Mouse (Mus musculus) retina, postnatal 7 days (tissue): ENCODE data around the gene C2cd4d.
A peak's percentile ranks its signal among the peaks of the same experiment; 100 is the strongest.

Source experiments
- DNase-seq: peaks from one replicate; pipeline ENCODE4 v3.0.0-alpha.2; 2012; ENCODE audit warnings: low read depth, low spot score

Gene C2cd4d

GRCm38 (mm10) chr3:94362138-94362537, at the start of gene C2cd4d:
Gene C2cd4d, plus strand, starts transcription at chr3:94362438.
- no peak for DNase-seq

- DNase-seq, result peak; percentile 28
Observed at GRCm38 (mm10) chr3:94328681-94329080, 33.6 kb upstream of the C2cd4d start.

DNA sequence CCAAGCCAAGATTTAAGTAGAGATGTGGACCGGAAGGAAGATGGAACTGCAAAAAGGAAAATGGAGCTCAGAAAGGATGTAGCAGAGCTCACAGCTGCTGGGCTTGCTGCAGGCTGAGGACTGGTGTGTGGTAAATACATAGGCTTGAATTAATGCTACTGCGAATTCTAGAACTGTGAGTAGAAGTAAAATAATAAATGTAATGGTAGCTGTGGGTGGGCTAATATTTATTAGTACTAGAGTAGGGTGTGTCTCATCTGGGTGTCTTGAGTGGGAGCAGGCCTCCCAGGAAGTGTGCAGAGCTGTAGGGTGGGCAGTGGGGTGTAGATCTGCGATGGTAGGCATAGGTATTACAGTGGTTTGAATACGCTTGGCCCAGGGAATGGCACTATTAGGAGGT, 27.8 kb upstream of the C2cd4d start:
- DNase-seq, result no peak

DNA sequence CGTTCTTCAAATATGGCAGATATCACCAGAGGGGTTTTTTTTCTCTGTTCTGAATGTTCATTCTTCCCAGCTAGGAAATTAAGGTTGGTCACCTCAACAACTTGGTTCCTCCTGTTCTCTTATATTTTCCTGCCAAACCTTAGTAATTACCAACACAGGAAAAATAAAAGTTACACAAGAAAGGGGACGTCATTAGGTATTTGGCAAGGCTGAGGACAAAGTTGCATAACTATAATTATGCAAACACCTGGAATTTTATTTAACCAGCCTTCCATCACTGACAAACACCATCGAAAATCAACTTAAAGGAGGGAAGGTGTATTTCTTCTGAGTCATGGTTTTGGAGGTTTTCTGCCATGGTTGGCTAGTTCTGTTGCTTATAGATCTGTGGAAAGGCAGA, 23.7 kb upstream of the C2cd4d start:
- no peak for DNase-seq

- no peak for DNase-seq
Observed at GRCm38 (mm10) chr3:94341959-94342422, 20.2 kb upstream of the C2cd4d start, which contains the start of gene Them5. Gene Them5, plus strand, starts transcription at chr3:94342099.

GRCm38 (mm10) chr3:94342552-94342951, 19.7 kb upstream of the C2cd4d start:
- DNase-seq, result peak; percentile 31

GRCm38 (mm10) chr3:94344182-94344581, 18.1 kb upstream of the C2cd4d start:
- DNase-seq, result no peak

- no peak for DNase-seq
Observed at GRCm38 (mm10) chr3:94344897-94345296, 17.3 kb upstream of the C2cd4d start.

- DNase-seq, result no peak
Observed at GRCm38 (mm10) chr3:94348146-94348545, 14.1 kb upstream of the C2cd4d start.

DNA sequence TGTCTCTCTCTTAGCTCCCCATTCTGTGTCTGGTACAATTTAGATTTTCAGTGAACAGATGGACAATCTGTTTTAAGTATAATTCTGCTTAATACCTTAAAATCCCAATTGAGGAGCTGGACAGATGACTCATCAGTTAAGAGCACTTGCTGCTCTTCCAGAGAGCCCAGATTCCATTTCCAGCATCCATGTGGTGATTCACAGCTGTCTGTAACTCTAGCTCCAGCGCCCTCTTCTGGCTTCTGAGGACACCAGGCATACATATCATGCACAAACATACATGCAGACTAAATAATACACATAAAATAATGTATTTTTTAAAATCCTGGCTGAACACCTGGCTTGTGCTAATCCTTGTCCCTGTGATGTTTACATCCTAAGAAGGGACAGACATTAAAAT, 1.4 kb upstream of the C2cd4d start:
- DNase-seq, result peak; percentile 66

DNA sequence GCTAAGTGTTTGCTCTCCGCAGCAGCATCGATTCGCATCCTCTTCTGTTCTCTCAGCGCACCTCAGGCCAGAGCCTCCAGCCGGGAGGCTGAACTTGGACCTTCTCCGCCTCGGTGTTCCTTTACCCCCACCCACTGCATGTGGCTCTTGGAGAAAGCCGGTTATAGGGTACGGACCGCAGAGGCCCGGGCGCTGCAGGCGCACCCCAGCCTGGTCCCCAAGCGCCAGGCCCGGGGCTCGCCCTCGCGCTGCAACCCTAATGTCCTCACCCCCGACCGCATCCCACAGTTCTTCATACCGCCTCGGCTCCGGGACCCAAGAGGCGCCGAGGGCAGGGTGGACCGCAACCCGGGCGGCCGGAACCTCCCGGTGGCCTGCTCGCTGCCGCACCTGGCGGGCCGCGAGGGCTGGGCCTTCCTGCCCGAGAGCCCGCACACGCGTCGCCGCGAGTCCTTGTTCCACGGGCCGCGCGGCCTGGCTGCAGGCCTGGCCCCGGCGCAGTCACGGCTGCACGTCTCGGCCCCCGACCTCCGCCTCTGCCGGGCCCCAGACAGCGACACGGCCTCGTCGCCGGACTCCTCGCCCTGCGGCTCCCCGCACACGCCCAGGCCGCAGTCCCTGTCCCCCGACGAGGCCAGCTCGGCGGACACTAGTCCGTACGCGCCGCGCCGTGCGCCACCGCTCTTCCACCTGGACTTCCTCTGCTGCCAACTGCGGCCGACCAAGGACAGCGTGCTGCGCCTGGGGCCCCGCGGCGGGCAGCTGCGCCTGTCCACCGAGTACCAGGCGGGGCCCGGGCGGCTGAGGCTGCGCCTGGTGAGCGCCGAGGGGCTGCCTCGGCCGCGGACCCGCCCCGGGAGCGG, 1.3 kb downstream of the C2cd4d start:
- DNase-seq, result peak; percentile 43

DNA sequence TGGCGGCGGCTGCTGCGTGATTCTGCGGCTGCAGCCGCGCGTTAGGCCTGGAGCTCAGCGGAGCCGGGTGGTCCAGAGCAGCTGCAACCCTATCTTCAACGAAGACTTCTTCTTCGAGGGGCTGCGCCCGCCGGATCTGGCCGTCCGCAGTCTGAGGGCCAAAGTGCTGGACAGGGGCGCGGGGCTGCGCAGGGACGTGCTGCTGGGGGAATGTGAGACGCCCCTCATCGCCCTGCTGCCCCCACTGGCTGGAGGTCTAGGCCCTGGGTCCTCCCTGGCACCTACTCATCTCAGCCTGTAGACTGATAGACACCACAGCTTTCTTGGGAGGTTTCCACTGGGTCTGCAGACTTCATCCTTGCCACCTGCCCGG, 1.9 kb downstream of the C2cd4d start:
- DNase-seq, result no peak

- peak; percentile 85 for DNase-seq
Observed at GRCm38 (mm10) chr3:94366761-94367160, 4.5 kb downstream of the C2cd4d start.

DNA sequence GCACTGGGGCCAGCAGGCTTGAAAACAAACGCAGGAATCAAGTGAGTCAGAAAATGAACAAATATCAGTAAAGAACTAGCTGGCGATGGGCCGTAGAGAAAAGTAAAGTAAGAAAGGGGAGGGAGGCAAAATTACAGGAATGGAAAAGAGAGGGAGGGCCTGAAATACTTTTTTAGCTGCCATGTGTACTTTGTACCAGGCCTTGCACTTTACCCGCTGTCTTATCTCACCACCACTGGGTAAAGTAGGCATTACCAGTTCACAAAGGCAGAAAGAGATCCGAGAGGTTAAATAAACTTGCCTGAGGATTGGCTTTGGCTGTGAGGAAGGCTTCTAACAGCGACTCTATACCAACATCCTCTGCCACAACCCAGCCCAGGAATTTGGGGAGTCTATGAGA, 5.3 kb downstream of the C2cd4d start:
- DNase-seq, result no peak

- DNase-seq, result no peak
Observed at GRCm38 (mm10) chr3:94368631-94369030, 6.4 kb downstream of the C2cd4d start.

- DNase-seq, result no peak
Observed at GRCm38 (mm10) chr3:94369709-94370108, 7.5 kb downstream of the C2cd4d start.

GRCm38 (mm10) chr3:94371637-94372036, 9.4 kb downstream of the C2cd4d start:
- DNase-seq, result peak; percentile 71

GRCm38 (mm10) chr3:94372038-94372437, 9.8 kb downstream of the C2cd4d start:
- DNase-seq, result no peak

GRCm38 (mm10) chr3:94372641-94373040, 10.4 kb downstream of the C2cd4d start, which contains the start of gene Rorc:
Gene Rorc, plus strand, starts transcription at chr3:94372794.
- DNase-seq, result no peak

DNA sequence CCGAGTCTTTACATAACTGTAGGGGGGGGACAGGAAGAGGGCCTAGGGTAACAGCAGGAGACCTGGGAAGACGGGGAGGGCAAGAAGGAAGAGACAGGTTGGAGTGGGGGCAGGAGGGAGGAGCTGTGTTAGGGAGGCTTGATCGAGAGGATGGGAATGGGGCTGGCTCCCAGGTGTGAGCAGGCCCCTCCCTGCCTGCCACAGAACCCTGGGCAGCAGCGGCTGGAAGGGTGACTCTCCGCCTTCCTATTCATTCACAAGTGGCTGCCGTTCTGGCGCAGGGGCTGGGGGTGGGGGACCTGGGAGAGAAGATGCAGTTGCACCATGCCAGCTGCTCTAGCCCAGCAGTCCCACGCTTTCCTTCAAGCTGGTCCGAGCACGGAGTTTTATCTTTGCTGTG, 10.9 kb downstream of the C2cd4d start:
- DNase-seq, result no peak

DNA sequence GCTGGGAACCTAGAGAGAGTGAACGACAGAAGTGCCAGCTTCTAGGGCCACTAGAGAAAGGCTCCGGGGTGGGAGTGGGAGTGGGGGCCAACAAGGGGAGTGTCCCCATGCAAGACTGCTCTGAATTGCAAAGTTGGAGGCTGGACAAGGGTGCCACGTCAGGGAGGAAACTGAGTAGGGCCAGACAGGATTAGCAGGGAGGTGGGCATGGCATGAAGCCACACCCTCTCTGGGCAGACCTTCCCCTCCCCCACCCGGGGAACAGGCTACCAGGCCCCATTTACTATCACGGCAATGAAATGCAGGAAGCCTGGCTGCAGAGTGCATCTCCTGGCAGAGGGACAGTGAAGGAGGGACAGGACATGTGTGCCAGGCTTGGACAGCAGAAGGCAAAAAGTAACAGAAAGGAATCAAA, 11.4 kb downstream of the C2cd4d start:
- no peak for DNase-seq

DNA sequence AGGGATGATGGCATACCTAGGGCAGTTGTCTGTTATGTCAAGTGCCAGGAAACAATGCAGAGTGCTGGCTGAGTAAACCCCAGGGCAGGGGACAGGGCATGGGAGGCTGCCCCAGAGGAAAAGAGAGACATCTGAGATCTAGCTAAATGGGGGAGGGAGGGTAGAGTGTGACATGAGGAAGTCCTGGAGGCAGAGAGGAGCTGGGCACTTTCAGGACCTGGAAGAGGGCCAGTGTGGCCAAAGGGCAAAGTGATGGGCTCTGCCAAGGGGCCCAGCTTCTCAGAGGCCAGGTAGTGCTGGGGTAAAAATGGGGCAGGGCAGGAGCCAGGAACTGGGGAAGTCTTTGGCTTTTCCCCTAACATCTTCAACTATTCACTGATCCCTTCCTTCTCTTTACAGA, 12.4 kb downstream of the C2cd4d start:
- DNase-seq, result no peak

- no peak for DNase-seq
Observed at GRCm38 (mm10) chr3:94375146-94375545, 12.9 kb downstream of the C2cd4d start.
